Mouse (Mus musculus) lung, adult 2 months (tissue): Measurements from ENCODE around the gene Ppp1r16b.

Experiments used
- CTCF ChIP-seq: fragments of 200-500 bp; IDR thresholded peaks from 2 replicates; pipeline ENCODE4 v1.5.1; 2011; ENCODE audit warnings: mild to moderate bottlenecking, low read length, control low read depth; ENCODE audit not compliant: insufficient read depth
- POLR2A ChIP-seq: fragments of 200-500 bp; IDR thresholded peaks from 2 replicates; pipeline ENCODE4 v1.6.1; 2011; ENCODE audit warnings: low read depth, mild to moderate bottlenecking, control low read depth, low read length, borderline replicate concordance; ENCODE audit errors: extremely low read depth

DNA sequence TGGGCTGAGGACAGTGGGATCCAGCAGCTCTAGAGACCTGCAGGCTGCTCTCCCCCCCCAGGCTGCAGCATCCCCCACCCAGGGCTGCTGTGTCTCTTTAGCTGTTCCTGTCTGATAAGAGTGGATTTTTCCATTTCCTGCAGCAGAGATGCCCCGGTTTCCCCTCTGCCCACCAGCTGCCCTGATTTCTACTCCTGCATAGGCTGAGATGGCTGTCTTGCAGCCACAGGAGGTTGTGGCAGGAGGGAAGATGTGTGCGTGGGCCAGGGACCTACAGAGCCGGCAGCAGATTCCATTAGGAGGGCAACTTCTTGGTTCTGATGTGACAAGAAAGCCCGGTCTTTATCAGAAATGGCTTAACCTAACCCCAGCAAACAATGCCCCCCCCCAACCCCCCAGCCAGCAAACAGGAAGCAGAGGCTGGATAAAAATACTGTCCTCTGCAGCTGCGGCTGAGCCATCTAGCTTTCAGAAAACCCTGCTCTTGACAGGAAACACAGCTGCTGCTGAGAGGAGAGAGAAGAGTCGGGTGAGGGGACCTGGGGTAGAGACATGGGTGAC lies 57.9 kb downstream of the Ppp1r16b start:
- no peak for TF ChIP-seq CTCF
- no peak for TF ChIP-seq POLR2A
